In the genomic region with DNA sequence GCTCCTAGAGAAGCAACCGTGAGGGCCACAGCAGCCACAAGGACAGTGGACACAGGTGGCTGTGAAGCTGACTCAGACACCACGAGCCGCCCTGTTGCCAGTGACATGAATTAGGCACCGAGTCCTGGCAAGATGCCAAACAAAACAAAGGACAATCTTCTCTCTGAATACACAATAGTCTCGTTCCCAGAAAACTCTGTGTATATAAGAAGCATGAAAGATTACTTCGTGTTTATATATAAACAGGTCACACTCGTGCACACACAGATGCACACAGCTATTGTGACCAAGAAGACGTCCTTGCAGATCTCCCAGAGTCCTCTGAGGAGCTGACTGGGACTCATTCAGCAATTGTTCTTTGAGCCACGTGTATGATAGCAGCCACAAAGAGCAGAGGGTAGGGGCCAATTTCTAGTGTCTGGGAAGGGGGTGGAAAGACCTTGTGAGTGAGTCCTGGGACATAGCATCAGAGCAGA, we compare ENCODE assay signal across 9 mouse cellular contexts. TPM values are rescaled to one million over a fixed set of nuclear protein-coding genes. Genes with fewer than 3 reads are reported as not detected.
DNase-seq lines count a peak whose midpoint lies in the region; ATAC-seq and TF ChIP-seq lines count a peak whose summit lies in the region.
"Had no signal": no experiment of that assay in that cellular context is flagged by ENCODE, and none has a peak within 500 bp of the region (broad histone marks: within the 10 kb centered on the region; RNA-seq: fewer than 3 reads in every experiment).

No protein-coding gene starts in this region.

- H3K36me3 ChIP-seq in forebrain, embryonic 12.5 days (replicated peaks), result no peaks in the 10 kb centered on the region
- H3K36me3 ChIP-seq in forebrain, embryonic 15.5 days, result no peaks in the 10 kb centered on the region
- no peaks in the 10 kb centered on the region for H3K36me3 ChIP-seq in forebrain, postnatal 0 days (ENCODE audit: insufficient read depth)

- 25% methylated on average over 9 of the region's 9 CpGs for WGBS in forebrain, embryonic 12.5 days
- 11% methylated on average over 9 of the region's 9 CpGs for whole genome bisulfite sequencing in forebrain, embryonic 15.5 days
- WGBS in forebrain, postnatal 0 days, result 9% methylated on average over 9 of the region's 9 CpGs

- H3K27ac ChIP-seq in forebrain, embryonic 12.5 days, result no peak overlapping the region
- H3K27ac ChIP-seq in forebrain, embryonic 15.5 days (replicated peaks), result no peak overlapping the region
- no peak overlapping the region for H3K27ac ChIP-seq in forebrain, postnatal 0 days (ENCODE audit: low read depth, low read length)

- H3K4me3 ChIP-seq in forebrain, embryonic 12.5 days (replicated peaks), result no peak overlapping the region
- H3K4me3 ChIP-seq in forebrain, embryonic 15.5 days, result no peak overlapping the region
- no peak overlapping the region for H3K4me3 ChIP-seq in forebrain, postnatal 0 days (ENCODE audit: low read depth, low read length)

- H3K4me2 ChIP-seq in forebrain, embryonic 12.5 days, result no peak overlapping the region
- H3K4me2 ChIP-seq in forebrain, embryonic 15.5 days (replicated peaks), result no peak overlapping the region
- H3K4me2 ChIP-seq in forebrain, postnatal 0 days (ENCODE audit: low read depth), result no peak overlapping the region

- 0 out of 2 replicates have a peak, but pooled peaks cover 10% of the 10 kb centered on the region for H3K27me3 ChIP-seq in forebrain, embryonic 12.5 days
- no peaks in the 10 kb centered on the region for H3K27me3 ChIP-seq in forebrain, embryonic 15.5 days
- no peaks in the 10 kb centered on the region for H3K27me3 ChIP-seq in forebrain, postnatal 0 days (ENCODE audit: insufficient read depth, low read length)

- TF ChIP-seq CTCF in forebrain, postnatal 0 days (IDR thresholded peaks at IDR 0.05; ENCODE audit: low read depth), result no peak

- no peaks in the 10 kb centered on the region for H3K9me3 ChIP-seq in forebrain, embryonic 12.5 days
- H3K9me3 ChIP-seq in forebrain, embryonic 15.5 days, result no peaks in the 10 kb centered on the region
- H3K9me3 ChIP-seq in forebrain, postnatal 0 days (ENCODE audit: low read length), result no peaks in the 10 kb centered on the region

- H3K4me1 ChIP-seq in forebrain, embryonic 12.5 days, result peaks cover 7% of the 10 kb centered on the region; the same call in 1 of the 2 replicates
- H3K4me1 ChIP-seq in forebrain, embryonic 15.5 days, result peaks cover 6% of the 10 kb centered on the region
- no peaks in the 10 kb centered on the region for H3K4me1 ChIP-seq in forebrain, postnatal 0 days (ENCODE audit: insufficient read depth)

- peak; percentile 27; the same call in 1 of the 2 replicates for ATAC-seq in forebrain, embryonic 12.5 days (ENCODE audit: low FRiP score)
- ATAC-seq in forebrain, embryonic 15.5 days (replicated peaks), result no peak
- ATAC-seq in forebrain, postnatal 0 days, result peak; percentile 27; the same call in 1 of the 2 replicates
- ATAC-seq in erythroid progenitor cell, adult 5-6 weeks (replicated peaks; ENCODE audit: low FRiP score, poor library complexity, severe bottlenecking), result no peak

- no peak overlapping the region for H3K9ac ChIP-seq in forebrain, embryonic 12.5 days
- no peak overlapping the region for H3K9ac ChIP-seq in forebrain, embryonic 15.5 days (replicated peaks)
- H3K9ac ChIP-seq in forebrain, postnatal 0 days, result no peak overlapping the region

- peak; percentile 30 for DNase-seq in 3134 (ENCODE audit: extremely low read depth, insufficient read length, low spot score)
- DNase-seq in forebrain, postnatal 0 days, result peak; percentile 40
- DNase-seq in lung, postnatal 36 days, result peak; percentile 75
- no peak for DNase-seq in thymus, adult 18-20 months
- DNase-seq in ovary, postnatal 14 days (ENCODE audit: low spot score), result no peak

RNA-seq across cellular contexts. Expression of gene Dagla, which starts 18.7 kb away (rescaled TPM):
- 3.6 TPM in 2 replicates for polyA plus RNA-seq in forebrain, embryonic 12.5 days (2016; fragmentation: Nextera tagmentation; extraction: Ambion mirVana)
- polyA plus RNA-seq in forebrain, embryonic 15.5 days (2015; fragmentation: Nextera tagmentation; extraction: Ambion mirVana), result 6.7 and 6.8 TPM in 2 replicates
- 17.4 and 21.8 TPM in 2 replicates for total RNA-seq in forebrain, postnatal 0 days (2014; rRNA removed)
- polyA plus RNA-seq in forebrain, postnatal 0 days (2015; fragmentation: Nextera tagmentation; extraction: Ambion mirVana), result 8.2 and 11.2 TPM in 2 replicates
- total RNA-seq in erythroid progenitor cell, adult 5-6 weeks (2015; ENCODE audit: low replicate concordance), result not detected in 2 replicates
- total RNA-seq in erythroid progenitor cell, adult 5-6 weeks (2017; ENCODE audit: low replicate concordance), result not detected in 2 replicates
- total RNA-seq: megakaryocyte, adult 5-6 weeks had no signal

Comparison
In these comparisons a context has a peak if more than half of its experiments do, and no peak if none do; other contexts are left out.
1. ATAC-seq: peak in forebrain, embryonic 12.5 days (single experiment) and forebrain, postnatal 0 days (single experiment); none in forebrain, embryonic 15.5 days (single experiment) and erythroid progenitor cell, adult 5-6 weeks (single experiment).
2. DNase-seq: peak in 3134 (single experiment), forebrain, postnatal 0 days (single experiment) and lung, postnatal 36 days (single experiment); none in thymus, adult 18-20 months (0 of 2) and ovary, postnatal 14 days (single experiment).